Comparison of ENCODE assay signal across 22 mouse cellular contexts in genomic region chr15:81010114-81010513, GRCm38 (mm10). TPM values are rescaled to one million over a fixed set of nuclear protein-coding genes. Genes with fewer than 3 reads are reported as not detected.
DNase-seq lines count a peak whose midpoint lies in the region; ATAC-seq lines count a peak whose summit lies in the region.
"Had no signal": no experiment of that assay in that cellular context is flagged by ENCODE, and none has a peak within 500 bp of the region (broad histone marks: within the 10 kb centered on the region; RNA-seq: fewer than 3 reads in every experiment).

No protein-coding gene starts in this region.

- H3K36me3 ChIP-seq in midbrain, embryonic 10.5 days = peaks cover 85% of the 10 kb centered on the region
- peaks cover 7% of the 10 kb centered on the region; the same call in 1 of the 2 replicates for H3K36me3 ChIP-seq in midbrain, embryonic 11.5 days (ENCODE audit: control insufficient read depth, insufficient read depth, low read length)

- H3K9me3 ChIP-seq in midbrain, embryonic 10.5 days (replicated peaks) = no peaks in the 10 kb centered on the region
- H3K9me3 ChIP-seq in midbrain, embryonic 11.5 days (ENCODE audit: control insufficient read depth, low read length) = no peaks in the 10 kb centered on the region
- H3K9me3 ChIP-seq: embryonic facial prominence, embryonic 10.5 days; limb, embryonic 13.5 days; liver, embryonic 13.5 days; neural tube, embryonic 12.5 days had no signal

- H3K27ac ChIP-seq in midbrain, embryonic 10.5 days (replicated peaks) = 0 out of 2 replicates have a peak overlapping the region, but pooled peaks have one; percentile 28
- no peak overlapping the region for H3K27ac ChIP-seq in midbrain, embryonic 11.5 days (ENCODE audit: low read depth, low read length)
- H3K27ac ChIP-seq: embryonic facial prominence, embryonic 10.5 days; limb, embryonic 13.5 days; liver, embryonic 13.5 days; neural tube, embryonic 12.5 days had no signal

- 85% methylated on average over 7 of the region's 7 CpGs for WGBS in midbrain, embryonic 10.5 days
- 90% methylated on average over 7 of the region's 7 CpGs for whole genome bisulfite sequencing in midbrain, embryonic 11.5 days

- DNase-seq in cerebellum, postnatal 14 days = peak; percentile 46 to 58
- no peak for DNase-seq in cerebellum, postnatal 36 days
- DNase-seq in heart, adult 11 months = peak; percentile 73
- no peak for DNase-seq in heart, adult 9 months (ENCODE audit: low spot score in 2 of 2)
- no peak for DNase-seq in midbrain, embryonic 10.5 days (ENCODE audit: low spot score)
- no peak for DNase-seq in midbrain, embryonic 11.5 days (ENCODE audit: low spot score, missing footprints)
- no peak for DNase-seq in kidney, postnatal 14 days
- DNase-seq: adrenal gland, adult 8-10 months; cerebellum, adult 18-20 months; gastrocnemius, postnatal 10 days; heart, adult 18-20 months; heart, postnatal 36 days; kidney, adult 2 months; kidney, postnatal 25 days; liver, embryonic 13.5 days; lung, embryonic 14.5 days; lung, postnatal 36 days; right cerebral cortex, postnatal 4 days had no signal

- no peaks in the 10 kb centered on the region for H3K27me3 ChIP-seq in midbrain, embryonic 10.5 days (ENCODE audit: low read depth, poor library complexity, severe bottlenecking)
- no peaks in the 10 kb centered on the region for H3K27me3 ChIP-seq in midbrain, embryonic 11.5 days (ENCODE audit: control insufficient read depth, insufficient read depth, low read length)
- H3K27me3 ChIP-seq: limb, embryonic 13.5 days; liver, embryonic 13.5 days; neural tube, embryonic 12.5 days; Patski had no signal

- ATAC-seq in midbrain, embryonic 11.5 days (ENCODE audit: low FRiP score) = no peak
- ATAC-seq: Patski had no signal

- H3K4me2 ChIP-seq in midbrain, embryonic 11.5 days = no peak overlapping the region
- H3K4me2 ChIP-seq: limb, embryonic 13.5 days; liver, embryonic 13.5 days; lung, embryonic 14.5 days; neural tube, embryonic 12.5 days had no signal

- no peaks in the 10 kb centered on the region for H3K4me1 ChIP-seq in midbrain, embryonic 10.5 days
- H3K4me1 ChIP-seq in midbrain, embryonic 11.5 days (ENCODE audit: control insufficient read depth, insufficient read depth, low read length) = no peaks in the 10 kb centered on the region
- H3K4me1 ChIP-seq: limb, embryonic 13.5 days; liver, embryonic 13.5 days; neural tube, embryonic 12.5 days had no signal

- H3K4me3 ChIP-seq in midbrain, embryonic 10.5 days = no peak overlapping the region
- H3K4me3 ChIP-seq in midbrain, embryonic 11.5 days (ENCODE audit: low read depth, low read length) = no peak overlapping the region
- H3K4me3 ChIP-seq: embryonic facial prominence, embryonic 10.5 days; limb, embryonic 13.5 days; liver, embryonic 13.5 days; neural tube, embryonic 12.5 days had no signal

- no peak overlapping the region for H3K9ac ChIP-seq in midbrain, embryonic 11.5 days (ENCODE audit: low read length)
- H3K9ac ChIP-seq: limb, embryonic 13.5 days; liver, embryonic 13.5 days; lung, embryonic 14.5 days; neural tube, embryonic 12.5 days had no signal

RNA-seq across cellular contexts. Expression of gene Sgsm3, which starts 32.5 kb away (rescaled TPM):
- polyA plus RNA-seq in midbrain, embryonic 10.5 days (2016; fragmentation: Nextera tagmentation; extraction: Ambion mirVana) = 38.0 and 38.8 TPM in 2 replicates
- polyA plus RNA-seq in midbrain, embryonic 11.5 days (2014; fragmentation: Nextera tagmentation; extraction: Ambion mirVana) = 22.3 and 26.8 TPM in 2 replicates

Comparison
In these comparisons a context has a peak if more than half of its experiments do, and no peak if none do; other contexts are left out.
1. DNase-seq: peak in cerebellum, postnatal 14 days (2 of 2) and heart, adult 11 months (single experiment); none in cerebellum, postnatal 36 days (0 of 2), heart, adult 9 months (0 of 2), midbrain, embryonic 10.5 days (single experiment), midbrain, embryonic 11.5 days (single experiment) and kidney, postnatal 14 days (single experiment).